Mouse (Mus musculus): ENCODE results near the gene Hinfp. TPM values are rescaled to one million over a fixed set of nuclear protein-coding genes. Genes with fewer than 3 reads are reported as not detected.

Gene Hinfp
- total RNA-seq, 1 experiment from 2014 or later: 28.0 TPM

DNA sequence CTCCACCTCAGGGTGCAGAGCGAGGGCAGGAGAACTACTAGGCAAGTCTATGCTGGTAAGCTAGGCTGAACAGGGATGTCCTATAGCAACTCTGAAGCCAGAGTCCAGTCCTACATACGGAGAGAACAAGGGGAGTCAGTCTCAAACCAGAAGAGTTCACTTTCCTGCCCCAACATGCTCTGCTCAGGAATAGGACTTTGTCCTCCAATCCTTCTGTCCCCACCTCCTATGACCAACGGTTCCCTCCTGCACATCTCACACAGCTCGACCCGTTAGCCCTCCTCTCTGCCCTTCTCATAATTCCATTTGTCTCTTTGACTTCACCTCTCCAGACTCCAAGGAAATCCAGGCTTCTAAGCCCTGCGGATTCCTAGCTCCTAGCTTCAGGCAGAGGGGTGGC, 57.6 kb downstream of the Hinfp start:
- ATAC-seq (replicated peaks in 1 of 2; ENCODE audit: insufficient read depth in 1 of 2, low FRiP score in 2 of 2, low TSS enrichment in 1 of 2, low read depth in 1 of 2, poor library complexity in 2 of 2, severe bottlenecking in 2 of 2): no peak

DNA sequence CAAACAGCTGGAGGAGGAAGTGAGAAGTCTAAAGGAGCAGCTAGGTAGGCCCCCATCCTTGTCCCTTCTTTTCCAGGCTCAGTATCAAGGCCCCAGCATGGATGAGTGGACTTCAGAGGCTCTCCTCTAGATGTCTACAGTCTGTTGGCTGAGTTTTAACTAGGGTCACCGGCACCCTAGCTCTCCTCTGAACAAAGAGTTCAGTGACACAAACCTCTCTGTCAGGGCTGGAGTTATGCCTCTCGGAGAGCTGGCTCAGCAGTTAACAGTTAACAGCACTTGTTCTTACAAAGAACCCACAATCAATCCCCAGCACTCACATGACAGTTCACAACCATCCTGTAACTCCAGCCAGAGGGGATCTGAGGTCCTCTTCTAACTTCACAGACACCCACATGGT, 61.9 kb downstream of the Hinfp start:
- no peak for ATAC-seq (replicated peaks in 1 of 2; ENCODE audit: insufficient read depth in 1 of 2, low FRiP score in 2 of 2, low TSS enrichment in 1 of 2, low read depth in 1 of 2, poor library complexity in 2 of 2, severe bottlenecking in 2 of 2)

Other genes with a start within 250 kb of the Hinfp start
- 2.0 and 3.0 TPM in 2 replicates for gene Usp2, start 238.7 kb downstream of the Hinfp start, total RNA-seq (2017)
- not detected in 2 replicates for gene Mfrp, start 203.9 kb downstream of the Hinfp start, total RNA-seq (2017)
- not detected in 2 replicates for gene C1qtnf5, start 198.4 kb downstream of the Hinfp start, total RNA-seq (2017)
- gene Gm49380, start 192.2 kb downstream of the Hinfp start, total RNA-seq (2017): not detected in 2 replicates
- 10.8 and 13.0 TPM in 2 replicates for gene Rnf26, start 192.2 kb downstream of the Hinfp start, total RNA-seq (2017)
- gene Mcam, start 171.2 kb downstream of the Hinfp start, total RNA-seq (2017): 1.1 and 6.9 TPM in 2 replicates
- 19.6 and 35.0 TPM in 2 replicates for gene Cbl, start 71.6 kb downstream of the Hinfp start, total RNA-seq (2017)
- not detected in 2 replicates for gene Ccdc153, start 65.0 kb downstream of the Hinfp start, total RNA-seq (2017)
- 0.35 TPM in 1 of 2 replicates, not detected in the other for gene Pdzd3, start 54.2 kb downstream of the Hinfp start, total RNA-seq (2017)
- gene Nlrx1, start 37.1 kb downstream of the Hinfp start, total RNA-seq (2017): 2.1 and 6.6 TPM in 2 replicates
- 0.99 and 2.5 TPM in 2 replicates for gene Abcg4, start 17.1 kb downstream of the Hinfp start, total RNA-seq (2017)
- 4.7 and 5.1 TPM in 2 replicates for gene C2cd2l, start 14.6 kb upstream of the Hinfp start, total RNA-seq (2017)
- gene Dpagt1, start 20.3 kb upstream of the Hinfp start, total RNA-seq (2017): 15.2 and 17.4 TPM in 2 replicates
- 127 and 131 TPM in 2 replicates for gene H2afx, start 29.0 kb upstream of the Hinfp start, total RNA-seq (2017)
- 29.3 and 35.2 TPM in 2 replicates for gene Hmbs, start 38.6 kb upstream of the Hinfp start, total RNA-seq (2017)
- gene Vps11, start 56.0 kb upstream of the Hinfp start, total RNA-seq (2017): 14.3 and 16.1 TPM in 2 replicates
- 56.5 and 67.2 TPM in 2 replicates for gene Hyou1, start 73.8 kb upstream of the Hinfp start, total RNA-seq (2017)
- 15.8 and 20.2 TPM in 2 replicates for gene Slc37a4, start 91.2 kb upstream of the Hinfp start, total RNA-seq (2017)
- 1,716 and 2,164 TPM in 2 replicates for gene Rps25, start 101.5 kb upstream of the Hinfp start, total RNA-seq (2017)
- gene Trappc4, start 101.9 kb upstream of the Hinfp start, total RNA-seq (2017): 42.2 and 47.6 TPM in 2 replicates
- 21.4 and 31.9 TPM in 2 replicates for gene Ccdc84, start 112.9 kb upstream of the Hinfp start, total RNA-seq (2017)
- gene Foxr1, start 135.5 kb upstream of the Hinfp start, total RNA-seq (2017): not detected in 2 replicates
- not detected in 2 replicates for gene Upk2, start 149.3 kb upstream of the Hinfp start, total RNA-seq (2017)
- 5.9 and 6.1 TPM in 2 replicates for gene Bcl9l, start 177.2 kb upstream of the Hinfp start, total RNA-seq (2017)